Mouse (Mus musculus): ENCODE results near the gene Acy3. TPM values are rescaled to one million over a fixed set of nuclear protein-coding genes. Genes with fewer than 3 reads are reported as not detected.
"Not testable (repeated sequence)": the region's sequence is repeated elsewhere in the genome, so short reads cannot be mapped to it uniquely, and the experiment has no call there.

Gene Acy3
- polyA plus RNA-seq, 1 experiment from 2014 or later = 1.6 TPM

GRCm38 (mm10) chr19:3952099-3952498 is 34.3 kb upstream of the Acy3 start:
- no peak overlapping the region for H3K4me2 ChIP-seq

GRCm38 (mm10) chr19:3955033-3955432 is 31.3 kb upstream of the Acy3 start:
- WGBS = 82% methylated on average over 3 of the region's 3 CpGs
- Histone ChIP-seq H3K36me3 (ENCODE audit: control insufficient read depth, insufficient read depth, low read length) (no peaks in the 10 kb centered on the region), H3K27me3 (ENCODE audit: control insufficient read depth, insufficient read depth, low read length) (no peaks in the 10 kb centered on the region), H3K4me1 (ENCODE audit: control insufficient read depth, insufficient read depth, low read length) (no peaks in the 10 kb centered on the region), H3K4me2 (no peak overlapping the region), H3K27ac (ENCODE audit: low read depth, low read length) (no peak overlapping the region), H3K4me3 (ENCODE audit: low read depth, low read length) (no peak overlapping the region), H3K9ac (ENCODE audit: low read length) (no peak overlapping the region), H3K9me3 (ENCODE audit: control insufficient read depth, low read length) (no peaks in the 10 kb centered on the region)
- ATAC-seq (ENCODE audit: low FRiP score) (no peak), DNase-seq (ENCODE audit: low spot score, missing footprints) (peak; percentile 39)

More at GRCm38 (mm10) chr19:3952099-3952498, 34.3 kb upstream of the Acy3 start:
- Histone ChIP-seq H3K9me3 (ENCODE audit: control insufficient read depth, low read length) (no peaks in the 10 kb centered on the region), H3K9ac (ENCODE audit: low read length) (no peak overlapping the region), H3K27me3 (ENCODE audit: control insufficient read depth, insufficient read depth, low read length) (no peaks in the 10 kb centered on the region), H3K27ac (ENCODE audit: low read depth, low read length) (no peak overlapping the region), H3K4me3 (ENCODE audit: low read depth, low read length) (no peak overlapping the region), H3K4me1 (ENCODE audit: control insufficient read depth, insufficient read depth, low read length) (no peaks in the 10 kb centered on the region), H3K36me3 (ENCODE audit: control insufficient read depth, insufficient read depth, low read length) (no peaks in the 10 kb centered on the region)
- WGBS = 65% methylated on average over 1 of the region's 1 CpGs
- DNase-seq (ENCODE audit: low spot score, missing footprints) (no peak), ATAC-seq (ENCODE audit: low FRiP score) (no peak)

GRCm38 (mm10) chr19:3955804-3956203 is 30.6 kb upstream of the Acy3 start:
- H3K9me3 ChIP-seq (ENCODE audit: control insufficient read depth, low read length) = no peaks in the 10 kb centered on the region
- ATAC-seq (ENCODE audit: low FRiP score) = no peak
- 59% methylated on average over 4 of the region's 4 CpGs for WGBS

GRCm38 (mm10) chr19:3957296-3958036 is 28.9 kb upstream of the Acy3 start:
- WGBS = 75% methylated on average over 5 of the region's 5 CpGs

More at GRCm38 (mm10) chr19:3955804-3956203, 30.6 kb upstream of the Acy3 start:
- Histone ChIP-seq H3K27ac (ENCODE audit: low read depth, low read length) (no peak overlapping the region), H3K9ac (ENCODE audit: low read length) (no peak overlapping the region), H3K4me1 (ENCODE audit: control insufficient read depth, insufficient read depth, low read length) (no peaks in the 10 kb centered on the region), H3K4me2 (no peak overlapping the region), H3K36me3 (ENCODE audit: control insufficient read depth, insufficient read depth, low read length) (no peaks in the 10 kb centered on the region), H3K4me3 (ENCODE audit: low read depth, low read length) (no peak overlapping the region), H3K27me3 (ENCODE audit: control insufficient read depth, insufficient read depth, low read length) (no peaks in the 10 kb centered on the region)
- no peak for DNase-seq (ENCODE audit: low spot score, missing footprints)

DNA sequence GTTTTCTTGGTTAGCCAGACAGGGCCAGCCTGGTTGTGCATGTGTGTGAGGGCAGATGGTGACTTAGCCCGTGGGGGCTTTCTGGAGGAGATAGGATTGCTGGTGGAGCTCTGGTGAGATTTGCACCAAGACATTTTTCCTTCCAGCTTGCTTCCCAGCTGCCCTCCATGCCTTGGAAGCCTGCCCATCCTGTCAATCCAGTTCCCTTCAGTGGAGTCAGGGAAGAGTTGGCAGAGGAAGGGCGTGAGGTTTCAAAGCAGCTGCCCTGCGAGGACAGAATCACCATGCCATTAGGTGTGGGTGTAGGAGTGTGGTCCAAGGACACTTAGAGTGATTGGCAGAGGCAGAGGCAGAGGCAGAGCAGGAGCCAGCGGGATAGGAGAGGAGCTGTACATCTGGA is 27.9 kb upstream of the Acy3 start, which contains the start of gene Aldh3b3:
Aldh3b3 (plus strand) TSS at position 176 of the 400 bp plus-strand sequence.
- H3K9ac ChIP-seq (ENCODE audit: low read length) = no peak within 1 kb of the TSS
- no peaks in the 10 kb centered on the region for H3K36me3 ChIP-seq (ENCODE audit: control insufficient read depth, insufficient read depth, low read length)
- H3K4me3 ChIP-seq (ENCODE audit: low read depth, low read length) = no peak within 1 kb of the TSS
- WGBS = 79% methylated on average over 4 of the region's 4 CpGs
- H3K4me2 ChIP-seq = no peak within 1 kb of the TSS
- no peaks in the 10 kb centered on the region for H3K4me1 ChIP-seq (ENCODE audit: control insufficient read depth, insufficient read depth, low read length)
- H3K27ac ChIP-seq (ENCODE audit: low read depth, low read length) = no peak within 1 kb of the TSS
- no peak for DNase-seq (ENCODE audit: low spot score, missing footprints)
- ATAC-seq (ENCODE audit: low FRiP score) = no peak
- H3K27me3 ChIP-seq (ENCODE audit: control insufficient read depth, insufficient read depth, low read length) = no peaks in the 10 kb centered on the region
- no peaks in the 10 kb centered on the region for H3K9me3 ChIP-seq (ENCODE audit: control insufficient read depth, low read length)

More at GRCm38 (mm10) chr19:3957296-3958036, 28.9 kb upstream of the Acy3 start:
- not testable (repeated sequence) for H3K36me3 ChIP-seq (ENCODE audit: control insufficient read depth, insufficient read depth, low read length); H3K9me3 ChIP-seq (ENCODE audit: control insufficient read depth, low read length); ATAC-seq (ENCODE audit: low FRiP score); H3K4me2 ChIP-seq; H3K4me1 ChIP-seq (ENCODE audit: control insufficient read depth, insufficient read depth, low read length); H3K9ac ChIP-seq (ENCODE audit: low read length); H3K4me3 ChIP-seq (ENCODE audit: low read depth, low read length); H3K27me3 ChIP-seq (ENCODE audit: control insufficient read depth, insufficient read depth, low read length); H3K27ac ChIP-seq (ENCODE audit: low read depth, low read length)
- peak; percentile 17 for DNase-seq (ENCODE audit: low spot score, missing footprints)

- no peaks in the 10 kb centered on the region for H3K27me3 ChIP-seq (ENCODE audit: control insufficient read depth, insufficient read depth, low read length)
- H3K9ac ChIP-seq (ENCODE audit: low read length) = no peak overlapping the region
- no peaks in the 10 kb centered on the region for H3K9me3 ChIP-seq (ENCODE audit: control insufficient read depth, low read length)
- no peak overlapping the region for H3K27ac ChIP-seq (ENCODE audit: low read depth, low read length)
- DNase-seq (ENCODE audit: low spot score, missing footprints) = no peak
- H3K4me1 ChIP-seq (ENCODE audit: control insufficient read depth, insufficient read depth, low read length) = no peaks in the 10 kb centered on the region
- no peak for ATAC-seq (ENCODE audit: low FRiP score)
- H3K4me2 ChIP-seq = no peak overlapping the region
- no peaks in the 10 kb centered on the region for H3K36me3 ChIP-seq (ENCODE audit: control insufficient read depth, insufficient read depth, low read length)
- no peak overlapping the region for H3K4me3 ChIP-seq (ENCODE audit: low read depth, low read length)
Measured at GRCm38 (mm10) chr19:3959030-3959429, 27.3 kb upstream of the Acy3 start.

- H3K27me3 ChIP-seq (ENCODE audit: control insufficient read depth, insufficient read depth, low read length) = no peaks in the 10 kb centered on the region
- ATAC-seq (ENCODE audit: low FRiP score) (no peak), DNase-seq (ENCODE audit: low spot score, missing footprints) (no peak)
- no peaks in the 10 kb centered on the region for H3K36me3 ChIP-seq (ENCODE audit: control insufficient read depth, insufficient read depth, low read length)
- no peak overlapping the region for H3K4me3 ChIP-seq (ENCODE audit: low read depth, low read length)
- no peak overlapping the region for H3K27ac ChIP-seq (ENCODE audit: low read depth, low read length)
- no peaks in the 10 kb centered on the region for H3K4me1 ChIP-seq (ENCODE audit: control insufficient read depth, insufficient read depth, low read length)
- H3K4me2 ChIP-seq = no peak overlapping the region
- WGBS = 78% methylated on average over 5 of the region's 5 CpGs
- no peak overlapping the region for H3K9ac ChIP-seq (ENCODE audit: low read length)
- H3K9me3 ChIP-seq (ENCODE audit: control insufficient read depth, low read length) = no peaks in the 10 kb centered on the region
Measured at GRCm38 (mm10) chr19:3960211-3960610, 26.2 kb upstream of the Acy3 start.

GRCm38 (mm10) chr19:3961805-3962204 is 24.6 kb upstream of the Acy3 start:
- not testable (repeated sequence) for H3K9me3 ChIP-seq (ENCODE audit: control insufficient read depth, low read length); H3K27ac ChIP-seq (ENCODE audit: low read depth, low read length); H3K9ac ChIP-seq (ENCODE audit: low read length); H3K4me1 ChIP-seq (ENCODE audit: control insufficient read depth, insufficient read depth, low read length); ATAC-seq (ENCODE audit: low FRiP score); H3K36me3 ChIP-seq (ENCODE audit: control insufficient read depth, insufficient read depth, low read length); H3K27me3 ChIP-seq (ENCODE audit: control insufficient read depth, insufficient read depth, low read length); H3K4me3 ChIP-seq (ENCODE audit: low read depth, low read length); DNase-seq (ENCODE audit: low spot score, missing footprints); H3K4me2 ChIP-seq
- 91% methylated on average over 6 of the region's 6 CpGs for WGBS

GRCm38 (mm10) chr19:3962469-3962868 is 23.9 kb upstream of the Acy3 start:
- WGBS = 10% methylated on average over 2 of the region's 2 CpGs
- Histone ChIP-seq H3K4me1 (ENCODE audit: control insufficient read depth, insufficient read depth, low read length) (no peaks in the 10 kb centered on the region), H3K27ac (ENCODE audit: low read depth, low read length) (no peak overlapping the region), H3K9ac (ENCODE audit: low read length) (no peak overlapping the region), H3K36me3 (ENCODE audit: control insufficient read depth, insufficient read depth, low read length) (no peaks in the 10 kb centered on the region), H3K4me3 (ENCODE audit: low read depth, low read length) (no peak overlapping the region), H3K9me3 (ENCODE audit: control insufficient read depth, low read length) (no peaks in the 10 kb centered on the region), H3K4me2 (no peak overlapping the region), H3K27me3 (ENCODE audit: control insufficient read depth, insufficient read depth, low read length) (no peaks in the 10 kb centered on the region)
- ATAC-seq (ENCODE audit: low FRiP score) (no peak), DNase-seq (ENCODE audit: low spot score, missing footprints) (no peak)
